Mouse (Mus musculus): Measurements from ENCODE around the gene Nt5m. TPM values are rescaled to one million over a fixed set of nuclear protein-coding genes. Genes with fewer than 3 reads are reported as not detected.

Gene Nt5m
- polyA plus RNA-seq, 1 experiment from 2014 or later: 31.6 TPM

GRCm38 (mm10) chr11:59894916-59895315 is 55.7 kb downstream of the Nt5m start:
- Histone ChIP-seq H3K36me3 (ENCODE audit: control insufficient read depth, insufficient read depth, low read length) (no peaks in the 10 kb centered on the region), H3K27me3 (ENCODE audit: control insufficient read depth, insufficient read depth, low read length) (no peaks in the 10 kb centered on the region), H3K4me2 (ENCODE audit: low read depth, low read length) (no peak overlapping the region), H3K9ac (ENCODE audit: low read length) (no peak overlapping the region), H3K4me3 (replicated peaks; ENCODE audit: low read length) (no peak overlapping the region), H3K27ac (ENCODE audit: low read length) (no peak overlapping the region), H3K9me3 (replicated peaks; ENCODE audit: control insufficient read depth, low read length) (no peaks in the 10 kb centered on the region), H3K4me1 (ENCODE audit: control insufficient read depth, insufficient read depth, low read length) (0 out of 2 replicates have a peak, but pooled peaks cover 8% of the 10 kb centered on the region)
- no peak for ATAC-seq (ENCODE audit: insufficient read depth, low FRiP score)
- WGBS: 41% methylated on average over 6 of the region's 6 CpGs

GRCm38 (mm10) chr11:59895316-59895715 is 56.1 kb downstream of the Nt5m start:
- no peak overlapping the region for H3K9ac ChIP-seq (ENCODE audit: low read length)
- H3K4me1 ChIP-seq (ENCODE audit: control insufficient read depth, insufficient read depth, low read length): 0 out of 2 replicates have a peak, but pooled peaks cover 8% of the 10 kb centered on the region
- no peak overlapping the region for H3K4me3 ChIP-seq (replicated peaks; ENCODE audit: low read length)
- no peaks in the 10 kb centered on the region for H3K9me3 ChIP-seq (replicated peaks; ENCODE audit: control insufficient read depth, low read length)
- no peak for ATAC-seq (ENCODE audit: insufficient read depth, low FRiP score)
- no peaks in the 10 kb centered on the region for H3K27me3 ChIP-seq (ENCODE audit: control insufficient read depth, insufficient read depth, low read length)
- H3K4me2 ChIP-seq (ENCODE audit: low read depth, low read length): no peak overlapping the region
- WGBS: 33% methylated on average over 8 of the region's 8 CpGs
- no peaks in the 10 kb centered on the region for H3K36me3 ChIP-seq (ENCODE audit: control insufficient read depth, insufficient read depth, low read length)
- no peak overlapping the region for H3K27ac ChIP-seq (ENCODE audit: low read length)

- no peaks in the 10 kb centered on the region for H3K9me3 ChIP-seq (replicated peaks; ENCODE audit: control insufficient read depth, low read length)
- no peak for ATAC-seq (ENCODE audit: insufficient read depth, low FRiP score)
- no peak overlapping the region for H3K27ac ChIP-seq (ENCODE audit: low read length)
- H3K9ac ChIP-seq (ENCODE audit: low read length): peak overlapping the region; percentile 43
- H3K4me2 ChIP-seq (ENCODE audit: low read depth, low read length): no peak overlapping the region
- 64% methylated on average over 11 of the region's 11 CpGs for WGBS
- H3K36me3 ChIP-seq (ENCODE audit: control insufficient read depth, insufficient read depth, low read length): no peaks in the 10 kb centered on the region
- H3K4me1 ChIP-seq (ENCODE audit: control insufficient read depth, insufficient read depth, low read length): peaks cover 8% of the 10 kb centered on the region; the same call in 1 of the 2 replicates
- H3K27me3 ChIP-seq (ENCODE audit: control insufficient read depth, insufficient read depth, low read length): no peaks in the 10 kb centered on the region
- H3K4me3 ChIP-seq (replicated peaks; ENCODE audit: low read length): no peak overlapping the region
Measured at GRCm38 (mm10) chr11:59897981-59898599, 58.8 kb downstream of the Nt5m start.

DNA sequence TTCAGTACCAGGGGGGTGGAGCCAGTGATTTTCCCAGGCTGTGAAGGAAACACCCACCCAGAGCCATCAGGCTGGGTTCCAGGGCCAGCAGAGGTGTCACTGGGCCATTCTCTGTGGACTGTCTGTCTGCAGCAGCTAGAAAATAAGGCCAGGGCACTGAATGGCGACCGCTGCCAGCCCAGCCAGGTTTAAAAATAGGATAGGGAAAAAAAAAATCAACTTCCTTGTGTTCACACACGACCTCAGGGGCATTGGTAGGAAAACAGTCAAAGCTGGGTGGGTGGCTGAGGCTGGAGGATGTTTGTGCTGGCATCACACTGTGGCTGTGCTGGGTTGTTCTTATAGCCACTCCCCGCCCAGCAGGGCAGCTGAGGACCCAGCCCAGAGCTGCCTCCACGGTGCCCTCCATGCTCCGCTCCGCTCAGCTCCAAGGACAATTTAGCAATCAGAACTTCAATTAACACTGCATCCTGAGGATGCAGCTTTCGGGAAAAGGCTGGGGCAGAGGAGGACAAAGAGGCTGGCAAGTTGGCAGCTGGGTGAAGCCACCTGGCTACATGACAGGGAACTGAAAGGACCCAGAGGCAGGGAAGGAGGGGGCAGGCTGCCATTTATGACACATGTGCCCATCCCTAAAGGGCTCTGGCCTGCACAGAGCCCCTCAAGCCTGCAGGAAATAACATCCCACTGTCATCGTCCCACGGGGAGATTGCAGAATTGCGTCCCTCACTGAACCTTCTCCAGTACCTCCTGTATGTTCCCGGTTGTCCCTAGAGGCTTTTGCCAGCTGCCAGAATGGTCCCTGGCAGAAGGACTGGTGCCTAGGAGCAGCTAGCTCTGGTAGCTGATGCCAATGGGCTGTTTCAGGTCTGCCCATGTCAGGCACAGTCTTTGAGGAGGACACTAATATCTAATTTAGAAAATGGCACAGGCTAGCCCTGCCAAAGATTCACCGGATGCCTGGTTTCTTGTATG is 60.8 kb downstream of the Nt5m start:
- Histone ChIP-seq H3K27me3 (ENCODE audit: control insufficient read depth, insufficient read depth, low read length) (no peaks in the 10 kb centered on the region), H3K27ac (ENCODE audit: low read length) (no peak overlapping the region), H3K4me3 (replicated peaks; ENCODE audit: low read length) (no peak overlapping the region), H3K4me1 (ENCODE audit: control insufficient read depth, insufficient read depth, low read length) (peaks cover 8% of the 10 kb centered on the region; the same call in 1 of the 2 replicates), H3K36me3 (ENCODE audit: control insufficient read depth, insufficient read depth, low read length) (no peaks in the 10 kb centered on the region), H3K9me3 (replicated peaks; ENCODE audit: control insufficient read depth, low read length) (no peaks in the 10 kb centered on the region), H3K9ac (ENCODE audit: low read length) (no peak overlapping the region), H3K4me2 (ENCODE audit: low read depth, low read length) (no peak overlapping the region)
- no peak for ATAC-seq (ENCODE audit: insufficient read depth, low FRiP score)
- 55% methylated on average over 13 of the region's 13 CpGs for WGBS

DNA sequence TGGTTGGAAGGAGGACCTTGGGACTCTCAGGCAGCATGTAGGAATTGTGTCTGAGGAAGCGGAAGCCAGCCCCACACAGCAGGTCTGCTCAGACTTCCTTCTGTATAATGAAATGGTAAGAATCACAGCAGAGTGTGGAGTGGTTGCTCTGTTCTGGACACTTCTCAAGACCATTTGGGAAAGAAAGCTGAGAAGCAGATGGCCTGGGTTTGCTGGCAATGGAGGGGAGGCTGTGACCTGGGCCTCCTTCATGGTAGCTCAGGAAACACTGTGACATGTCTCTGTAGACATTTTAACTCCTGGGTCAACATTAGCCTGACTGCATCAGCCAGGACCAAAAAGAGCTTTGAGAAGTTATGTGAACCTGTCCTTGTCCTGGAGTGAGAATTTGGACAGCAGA is 61.7 kb downstream of the Nt5m start:
- Histone ChIP-seq H3K9me3 (replicated peaks; ENCODE audit: control insufficient read depth, low read length) (no peaks in the 10 kb centered on the region), H3K4me3 (replicated peaks; ENCODE audit: low read length) (no peak overlapping the region), H3K9ac (ENCODE audit: low read length) (no peak overlapping the region), H3K27me3 (ENCODE audit: control insufficient read depth, insufficient read depth, low read length) (no peaks in the 10 kb centered on the region), H3K36me3 (ENCODE audit: control insufficient read depth, insufficient read depth, low read length) (no peaks in the 10 kb centered on the region), H3K4me1 (ENCODE audit: control insufficient read depth, insufficient read depth, low read length) (peaks cover 8% of the 10 kb centered on the region; the same call in 1 of the 2 replicates), H3K27ac (ENCODE audit: low read length) (0 out of 2 replicates have a peak overlapping the region, but pooled peaks have one; percentile 1), H3K4me2 (ENCODE audit: low read depth, low read length) (no peak overlapping the region)
- 85% methylated on average over 1 of the region's 1 CpGs for WGBS
- ATAC-seq (ENCODE audit: insufficient read depth, low FRiP score): no peak

DNA sequence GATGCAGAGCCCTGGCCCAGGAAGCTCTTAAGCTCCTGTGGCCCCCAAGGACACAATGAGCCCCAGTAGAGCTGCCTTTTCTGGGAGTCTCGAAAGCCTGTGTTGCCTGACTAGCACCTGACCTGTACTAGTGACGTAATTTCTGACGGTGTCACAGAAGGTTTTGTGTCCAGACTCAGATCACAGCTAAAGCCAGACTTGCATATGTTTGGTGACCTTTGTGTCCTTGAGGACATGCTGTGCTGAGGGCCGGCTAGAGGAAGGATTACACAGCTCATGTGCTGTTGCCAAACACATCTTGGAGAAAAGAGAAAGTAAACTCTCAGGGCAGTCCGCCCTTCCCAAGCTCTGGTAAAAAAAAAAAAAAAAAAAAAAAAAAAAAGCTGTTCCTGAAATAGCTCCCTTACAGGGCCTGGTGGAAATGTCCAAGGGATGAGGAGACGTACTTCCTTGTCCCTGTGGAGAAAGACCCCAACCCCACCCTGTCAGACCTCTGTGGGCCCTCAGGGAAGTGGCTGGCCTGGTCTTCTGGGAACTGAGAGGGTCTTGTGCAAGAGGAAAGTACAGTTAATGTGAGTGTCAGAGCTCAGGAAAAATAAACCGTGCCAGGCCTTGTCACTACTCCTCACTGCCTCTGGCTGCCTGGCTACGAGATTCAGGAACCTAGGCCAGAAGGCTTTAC is 62.9 kb downstream of the Nt5m start:
- no peaks in the 10 kb centered on the region for H3K9me3 ChIP-seq (replicated peaks; ENCODE audit: control insufficient read depth, low read length)
- H3K4me1 ChIP-seq (ENCODE audit: control insufficient read depth, insufficient read depth, low read length): peaks cover 8% of the 10 kb centered on the region; the same call in 1 of the 2 replicates
- H3K4me3 ChIP-seq (replicated peaks; ENCODE audit: low read length): no peak overlapping the region
- no peaks in the 10 kb centered on the region for H3K27me3 ChIP-seq (ENCODE audit: control insufficient read depth, insufficient read depth, low read length)
- H3K9ac ChIP-seq (ENCODE audit: low read length): no peak overlapping the region
- peak overlapping the region; percentile 69 for H3K27ac ChIP-seq (ENCODE audit: low read length)
- no peak overlapping the region for H3K4me2 ChIP-seq (ENCODE audit: low read depth, low read length)
- 35% methylated on average over 8 of the region's 8 CpGs for WGBS
- peak; percentile 48; the same call in 1 of the 2 replicates for ATAC-seq (ENCODE audit: insufficient read depth, low FRiP score)
- H3K36me3 ChIP-seq (ENCODE audit: control insufficient read depth, insufficient read depth, low read length): no peaks in the 10 kb centered on the region

DNA sequence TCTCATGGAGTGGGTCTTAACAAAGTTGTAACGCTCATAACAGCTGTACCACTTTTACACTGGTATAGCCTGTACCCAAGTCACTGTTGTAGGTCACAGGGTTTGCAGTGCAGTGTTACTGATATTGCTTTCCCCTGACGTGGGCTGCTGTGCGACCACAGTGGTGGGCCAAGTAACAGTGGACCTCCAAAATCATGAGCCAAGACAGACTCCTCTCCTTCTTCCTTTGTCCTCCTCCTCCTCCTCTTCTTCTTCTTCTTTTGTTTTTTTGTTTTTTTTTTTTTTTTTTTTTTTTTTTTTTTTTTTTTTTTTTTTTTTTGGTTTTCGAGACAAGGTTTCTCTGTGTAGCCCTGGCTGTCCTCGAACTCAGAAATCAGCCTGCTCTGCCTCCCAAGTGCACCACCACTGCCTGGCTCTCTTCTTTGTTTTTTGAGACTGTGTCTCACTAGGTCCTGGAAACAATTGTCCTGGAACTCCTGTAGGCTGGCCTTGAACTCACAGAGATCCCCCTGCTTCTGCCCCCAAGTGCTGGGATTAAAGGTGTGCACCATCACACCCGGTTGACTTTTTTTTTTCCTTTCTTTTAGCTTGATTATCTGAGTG is 67.4 kb downstream of the Nt5m start:
- WGBS: 91% methylated on average over 6 of the region's 6 CpGs
- Histone ChIP-seq H3K4me1 (ENCODE audit: control insufficient read depth, insufficient read depth, low read length) (peaks cover 6% of the 10 kb centered on the region; the same call in 1 of the 2 replicates), H3K9me3 (replicated peaks; ENCODE audit: control insufficient read depth, low read length) (no peaks in the 10 kb centered on the region), H3K9ac (ENCODE audit: low read length) (no peak overlapping the region), H3K27ac (ENCODE audit: low read length) (no peak overlapping the region), H3K36me3 (ENCODE audit: control insufficient read depth, insufficient read depth, low read length) (no peaks in the 10 kb centered on the region), H3K4me3 (replicated peaks; ENCODE audit: low read length) (no peak overlapping the region), H3K27me3 (ENCODE audit: control insufficient read depth, insufficient read depth, low read length) (no peaks in the 10 kb centered on the region), H3K4me2 (ENCODE audit: low read depth, low read length) (no peak overlapping the region)
- no peak for ATAC-seq (ENCODE audit: insufficient read depth, low FRiP score)

GRCm38 (mm10) chr11:59908446-59908845 is 69.2 kb downstream of the Nt5m start:
- no peak overlapping the region for H3K4me2 ChIP-seq (ENCODE audit: low read depth, low read length)
- no peak for ATAC-seq (ENCODE audit: insufficient read depth, low FRiP score)
- no peak overlapping the region; the same call in 1 of the 2 replicates for H3K27ac ChIP-seq (ENCODE audit: low read length)
- no peaks in the 10 kb centered on the region for H3K9me3 ChIP-seq (replicated peaks; ENCODE audit: control insufficient read depth, low read length)
- no peaks in the 10 kb centered on the region for H3K36me3 ChIP-seq (ENCODE audit: control insufficient read depth, insufficient read depth, low read length)
- no peak overlapping the region for H3K9ac ChIP-seq (ENCODE audit: low read length)
- H3K4me1 ChIP-seq (ENCODE audit: control insufficient read depth, insufficient read depth, low read length): peaks cover 6% of the 10 kb centered on the region; the same call in 1 of the 2 replicates
- H3K27me3 ChIP-seq (ENCODE audit: control insufficient read depth, insufficient read depth, low read length): no peaks in the 10 kb centered on the region
- H3K4me3 ChIP-seq (replicated peaks; ENCODE audit: low read length): no peak overlapping the region
- 43% methylated on average over 3 of the region's 3 CpGs for WGBS

Data from stomach, embryonic 16.5 days (tissue).